Mouse (Mus musculus): ENCODE measurements around the gene Cdh22.

Gene Cdh22

DNA sequence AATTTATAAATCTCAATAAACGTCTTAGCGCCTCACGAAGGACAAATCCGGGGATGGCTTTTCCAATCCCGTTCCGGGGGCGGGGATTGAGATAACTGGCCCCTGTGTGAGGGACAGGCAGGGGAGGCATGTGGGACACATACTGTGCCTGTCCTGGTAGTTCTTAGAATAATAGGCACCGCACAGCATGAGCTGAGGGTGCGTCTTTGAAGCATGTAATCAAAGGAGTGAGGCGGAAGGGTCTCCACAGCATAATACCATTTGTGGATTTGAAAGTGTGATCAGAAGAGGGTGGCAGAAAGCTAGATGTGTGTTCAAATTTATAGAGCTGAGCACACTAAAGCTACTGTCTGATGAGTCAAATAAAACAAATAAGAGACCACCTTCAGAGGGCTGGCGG is 11.7 kb upstream of the Cdh22 start:
- DNase-seq: no peak

GRCm38 (mm10) chr2:165243122-165243720 is 8.6 kb upstream of the Cdh22 start:
- no peak for DNase-seq

DNA sequence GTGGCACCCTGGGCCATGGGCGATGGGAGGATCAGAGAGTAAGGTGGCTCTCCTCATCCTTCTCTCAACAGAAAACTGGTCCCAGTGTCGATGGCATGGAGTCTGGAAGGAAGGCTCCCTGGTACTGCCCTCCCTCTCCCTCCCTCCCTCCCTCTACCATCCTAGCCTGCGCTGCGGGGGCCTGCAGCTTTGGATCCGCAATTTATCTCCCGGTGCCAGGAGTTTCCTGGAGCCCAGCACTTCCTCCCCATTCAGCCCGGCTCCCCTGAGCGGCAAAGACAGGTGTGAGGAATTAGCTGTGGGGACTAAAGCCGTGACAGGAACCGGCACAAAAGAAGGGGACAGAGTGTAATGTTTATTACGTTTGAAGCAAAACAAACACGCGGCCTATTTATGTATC is 7.9 kb upstream of the Cdh22 start:
- DNase-seq: no peak

GRCm38 (mm10) chr2:165241786-165242185 is 7.1 kb upstream of the Cdh22 start:
- no peak for DNase-seq

GRCm38 (mm10) chr2:165240371-165240770 is 5.7 kb upstream of the Cdh22 start:
- DNase-seq: no peak

DNA sequence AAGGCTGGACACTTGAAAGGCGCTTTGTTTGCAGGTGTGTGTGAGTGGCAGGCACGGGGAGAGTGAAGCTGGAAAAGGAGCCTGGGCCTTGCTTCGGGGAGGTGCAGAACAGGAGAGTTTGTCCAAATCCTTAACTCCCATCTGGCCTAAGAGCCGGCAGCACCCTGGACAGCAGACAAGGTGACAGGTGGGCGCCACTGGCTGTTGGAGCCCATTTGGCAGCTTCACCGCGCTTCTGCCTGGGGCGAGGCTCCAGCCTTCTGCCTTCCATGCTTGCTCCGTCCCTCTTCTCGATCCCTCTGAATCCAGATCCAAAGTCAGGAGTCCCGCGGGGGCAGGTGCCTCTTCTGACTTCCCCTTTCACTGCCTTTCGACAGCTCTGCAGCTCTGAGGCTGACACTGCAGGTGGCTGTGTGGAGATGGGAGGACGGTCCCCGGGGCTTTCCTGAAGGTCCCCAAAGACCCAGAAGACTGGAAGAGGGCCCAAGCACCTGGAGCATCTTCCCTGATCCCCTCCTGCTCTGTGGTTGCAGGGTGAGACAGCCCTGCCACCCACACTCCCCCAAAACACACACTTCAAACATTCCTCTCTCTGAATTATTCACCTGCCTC is 5.0 kb upstream of the Cdh22 start:
- no peak for DNase-seq

- DNase-seq: no peak
Measured at GRCm38 (mm10) chr2:165238416-165239145, 3.9 kb upstream of the Cdh22 start.

- no peak for DNase-seq
Measured at GRCm38 (mm10) chr2:165234291-165234612, 401 bp downstream of the Cdh22 start.

DNA sequence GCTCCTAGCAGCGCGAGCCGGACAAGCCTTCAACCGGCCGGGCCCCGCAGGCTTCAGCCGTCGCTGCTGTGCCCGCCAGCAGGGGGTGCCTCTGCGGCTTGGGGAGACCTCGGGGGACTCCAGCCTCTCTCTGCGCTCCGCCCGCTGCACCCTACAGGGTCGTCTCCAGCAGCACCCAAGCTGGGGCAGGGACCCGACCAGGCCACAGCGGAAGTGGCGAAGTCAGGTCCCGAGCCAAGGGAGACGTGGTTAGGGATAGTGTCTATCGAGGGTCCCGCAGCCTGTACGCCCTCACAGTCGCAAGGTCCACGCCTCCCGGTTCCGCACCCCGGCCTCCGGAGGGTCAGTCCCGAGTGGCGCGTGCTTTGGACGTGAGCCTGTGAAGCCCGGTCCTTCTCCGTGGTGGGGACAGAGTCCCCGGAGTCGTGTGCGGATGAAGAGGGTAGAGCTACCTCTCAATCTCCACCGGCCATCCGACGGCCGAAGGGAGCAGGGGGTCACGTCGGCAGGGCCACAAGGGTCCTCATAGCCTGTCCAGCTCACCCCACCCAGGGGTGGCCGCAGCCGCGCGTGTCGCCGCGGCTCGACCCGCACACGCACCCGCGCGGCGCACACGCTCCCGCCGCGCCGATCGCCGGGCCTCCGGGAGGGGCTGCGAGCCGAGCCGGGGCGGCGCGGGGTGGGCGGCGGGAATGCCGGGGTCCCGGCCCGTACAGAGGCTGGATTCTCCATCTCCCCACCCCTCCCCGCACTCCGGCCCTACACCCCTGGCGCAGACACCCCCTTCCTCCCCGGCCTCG is 962 bp downstream of the Cdh22 start:
- peak; percentile 26 for DNase-seq

GRCm38 (mm10) chr2:165229050-165229449 is 5.6 kb downstream of the Cdh22 start:
- DNase-seq: no peak

DNA sequence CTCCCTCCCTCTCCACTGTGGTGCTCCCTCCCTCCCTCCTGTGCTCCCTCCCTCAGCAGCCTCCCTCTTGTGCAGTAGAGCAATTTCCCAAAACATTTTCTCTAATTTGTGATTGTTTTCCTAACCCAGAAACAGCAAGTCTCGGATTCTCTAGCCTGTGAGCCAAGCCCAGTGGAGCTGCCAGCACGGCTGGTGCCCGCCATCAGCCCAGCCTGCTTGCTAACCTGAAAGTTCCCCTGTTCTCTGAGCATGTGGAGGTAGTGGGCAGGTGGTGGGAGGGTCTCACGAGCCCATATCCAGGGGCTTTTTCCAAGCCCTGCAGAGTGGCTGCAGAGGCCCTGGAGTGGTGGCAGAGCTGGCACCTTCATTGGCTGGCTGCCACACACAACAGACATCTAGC is 10.8 kb downstream of the Cdh22 start:
- DNase-seq: no peak

DNA sequence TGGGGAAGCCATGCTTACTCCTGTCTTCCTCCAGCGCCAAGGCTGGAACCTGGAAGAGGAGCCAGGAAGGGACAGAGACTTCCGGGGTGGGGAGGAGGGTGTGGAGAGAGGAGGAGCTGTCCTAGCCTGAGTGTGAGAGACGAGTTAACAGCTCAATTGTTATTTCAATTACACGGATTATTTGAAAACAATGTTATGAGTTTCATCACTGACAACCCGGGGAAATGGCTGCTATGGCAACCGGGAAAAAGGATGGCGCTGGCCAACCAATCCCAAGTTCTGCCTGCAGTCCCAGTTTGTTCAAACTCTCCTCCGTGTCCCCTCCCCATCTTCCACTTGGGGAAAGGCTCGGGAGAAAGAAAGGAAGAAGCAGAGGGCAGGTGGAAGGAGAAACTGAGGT is 12.7 kb downstream of the Cdh22 start:
- no peak for DNase-seq

DNA sequence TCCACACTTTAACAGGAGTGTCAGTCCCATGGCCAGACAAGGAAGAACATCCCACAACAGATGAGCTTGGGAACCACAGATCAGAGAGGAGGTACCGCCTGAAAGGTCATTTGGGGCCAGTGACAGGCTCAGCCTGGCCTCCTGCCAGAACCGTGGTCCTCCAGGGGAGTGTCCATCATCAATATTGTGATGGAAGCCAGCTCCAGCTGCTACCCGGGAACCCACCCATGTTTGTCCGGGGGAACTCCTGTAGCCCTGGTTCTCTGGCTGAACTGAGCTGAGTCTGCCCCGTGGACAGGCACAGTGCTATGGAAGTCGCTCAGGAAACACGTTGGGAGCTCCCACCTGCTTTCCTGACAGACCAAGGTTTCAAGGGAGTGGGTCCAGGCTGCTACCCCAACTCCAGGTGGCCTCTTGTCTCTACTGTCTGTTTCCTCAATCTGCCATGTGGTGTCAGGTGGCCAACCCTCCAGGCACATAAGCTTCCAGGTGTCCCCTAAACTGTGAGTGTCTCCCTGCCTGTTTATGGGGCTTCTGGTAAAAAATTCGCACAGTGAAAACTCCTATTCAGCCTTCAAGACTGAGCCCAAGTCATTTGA is 14.2 kb downstream of the Cdh22 start:
- no peak for DNase-seq

GRCm38 (mm10) chr2:165218954-165219353 is 15.7 kb downstream of the Cdh22 start:
- no peak for DNase-seq

DNA sequence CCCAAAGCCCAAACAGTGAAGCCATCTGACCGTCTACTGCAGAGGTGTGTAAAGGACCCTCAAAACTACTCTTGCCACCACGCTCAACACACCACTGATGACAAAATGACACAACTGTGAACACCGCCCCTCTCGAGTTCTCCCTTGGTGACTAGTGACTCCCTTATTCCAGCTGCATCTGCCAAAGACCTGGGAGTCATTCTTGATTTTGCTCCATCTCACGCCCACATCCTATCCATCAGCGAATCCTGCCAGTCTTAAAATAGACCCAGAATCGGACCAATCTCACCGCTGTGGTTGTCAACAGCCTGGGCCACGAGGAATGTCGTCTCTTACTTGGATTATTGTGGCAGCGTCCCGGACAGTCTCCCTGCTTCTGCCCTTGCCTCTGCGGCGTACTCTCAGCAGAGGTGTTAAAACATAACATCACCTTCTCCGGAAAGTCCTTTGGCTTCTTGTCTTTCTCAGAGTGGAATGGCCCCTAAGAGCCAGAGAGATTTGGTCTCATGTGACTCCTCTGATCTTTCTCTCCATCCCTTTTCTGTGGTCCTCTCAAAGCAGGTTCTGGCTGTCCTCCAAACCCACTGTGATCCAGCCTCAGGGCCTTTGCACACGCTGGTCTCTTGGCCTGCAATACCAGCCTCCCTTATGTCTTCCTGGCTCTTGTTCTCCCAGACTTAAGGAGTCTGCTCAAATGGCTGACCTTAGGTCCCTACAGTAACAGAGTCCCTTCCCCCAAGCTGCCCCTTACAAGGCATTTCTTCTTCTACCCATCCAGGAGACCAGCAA is 17.1 kb downstream of the Cdh22 start:
- DNase-seq: no peak

GRCm38 (mm10) chr2:165215103-165215951 is 19.3 kb downstream of the Cdh22 start:
- no peak for DNase-seq

- no peak for DNase-seq
Measured at GRCm38 (mm10) chr2:165211426-165212079, 23.1 kb downstream of the Cdh22 start.

DNA sequence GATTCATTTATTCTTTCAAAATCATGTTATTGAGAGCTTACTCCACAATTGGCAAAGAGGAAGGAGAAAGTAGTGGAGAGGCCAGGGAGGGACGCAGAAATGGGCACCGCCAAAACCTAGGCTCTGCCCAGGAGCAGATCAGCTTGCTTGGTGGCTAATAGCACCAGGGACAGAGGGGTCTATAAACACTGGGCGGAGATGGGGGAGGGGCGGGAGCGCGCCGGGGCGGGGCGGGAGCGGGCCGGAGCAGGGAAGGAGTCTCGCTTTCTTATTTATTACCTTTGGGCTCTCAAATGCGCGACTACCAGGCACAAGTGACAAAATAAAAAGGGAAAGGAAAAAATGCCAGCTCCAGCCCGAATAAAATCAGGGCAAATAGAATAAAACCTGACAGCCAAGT is 23.7 kb downstream of the Cdh22 start:
- no peak for DNase-seq

- DNase-seq: no peak
Measured at GRCm38 (mm10) chr2:165207689-165208088, 27.0 kb downstream of the Cdh22 start.

DNA sequence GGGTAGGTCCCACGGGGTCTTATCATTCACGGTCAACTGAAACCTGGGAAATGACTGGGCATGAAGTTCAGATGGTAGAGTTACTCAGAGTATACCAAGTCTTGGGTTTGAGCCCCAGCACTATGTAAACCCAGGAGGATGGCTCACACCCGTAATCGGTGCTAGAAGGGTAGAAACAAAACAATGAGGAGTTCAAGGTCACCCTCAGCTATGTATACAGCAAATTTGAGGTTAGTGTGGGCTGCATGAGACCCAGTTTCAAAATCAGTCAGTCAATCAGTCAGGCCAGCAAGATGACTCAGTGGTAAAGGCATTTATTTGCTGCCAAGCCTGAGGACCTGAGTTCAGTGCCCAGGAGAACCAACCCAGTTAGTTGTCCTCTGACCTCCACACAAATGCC is 27.6 kb downstream of the Cdh22 start:
- DNase-seq: no peak

- DNase-seq: no peak
Measured at GRCm38 (mm10) chr2:165205486-165205885, 29.2 kb downstream of the Cdh22 start.

All from kidney, adult 9 months (tissue).